8 mouse cellular contexts compared by ENCODE assay signal in genomic region chr2:27599061-27599768, GRCm38 (mm10).
DNase-seq lines count a peak whose midpoint lies in the region; ATAC-seq lines count a peak whose summit lies in the region.

No protein-coding gene starts in this region.

- no peaks in the 10 kb centered on the region for H3K36me3 ChIP-seq in kidney, embryonic 15.5 days

- H3K4me2 ChIP-seq in kidney, embryonic 15.5 days = no peak overlapping the region

- H3K4me3 ChIP-seq in kidney, embryonic 15.5 days (replicated peaks) = no peak overlapping the region

- no peaks in the 10 kb centered on the region for H3K9me3 ChIP-seq in kidney, embryonic 15.5 days (replicated peaks)

- peak; percentile 67 for DNase-seq in kidney, adult 11 months
- peak; percentile 28 for DNase-seq in cerebellum, adult 11-12 months
- peak; percentile 89 for DNase-seq in gonadal fat pad, adult 2 months (ENCODE audit: low read depth)
- DNase-seq in layer of hippocampus, postnatal 36 days = peak; percentile 64 to 76
- peak; percentile 59 for DNase-seq in right cerebral cortex, adult 18-20 months

- H3K27ac ChIP-seq in kidney, embryonic 15.5 days = no peak overlapping the region

- ATAC-seq in kidney, embryonic 15.5 days (replicated peaks; ENCODE audit: low FRiP score) = no peak
- no peak for ATAC-seq in activated CD4-positive, CD25-positive, alpha-beta regulatory T cell, adult 4 months
- no peak for ATAC-seq in monocyte, adult 5-6 weeks (replicated peaks; ENCODE audit: insufficient number of reproducible peaks, low FRiP score, low TSS enrichment, poor library complexity, severe bottlenecking)

- H3K4me1 ChIP-seq in kidney, embryonic 15.5 days = peaks cover 7% of the 10 kb centered on the region; the same call in 1 of the 2 replicates

- 88% methylated on average over 8 of the region's 8 CpGs for WGBS in kidney, embryonic 15.5 days

- 0 out of 2 replicates have a peak, but pooled peaks cover 3% of the 10 kb centered on the region for H3K27me3 ChIP-seq in kidney, embryonic 15.5 days

- no peak overlapping the region for H3K9ac ChIP-seq in kidney, embryonic 15.5 days

Comparison
In these comparisons a context has a peak if more than half of its experiments do, and no peak if none do; other contexts are left out.
1. DNase-seq: peak in every context shown above with its lines; median percentile 89 in gonadal fat pad, adult 2 months; 70 in layer of hippocampus, postnatal 36 days; 67 in kidney, adult 11 months; 59 in right cerebral cortex, adult 18-20 months; 28 in cerebellum, adult 11-12 months.